Mouse (Mus musculus): ENCODE measurements around the gene Zdhhc13. TPM values are rescaled to one million over a fixed set of nuclear protein-coding genes. Genes with fewer than 3 reads are reported as not detected.

The Zdhhc13 gene
- polyA plus RNA-seq, 1 experiment: 12.5 TPM

DNA sequence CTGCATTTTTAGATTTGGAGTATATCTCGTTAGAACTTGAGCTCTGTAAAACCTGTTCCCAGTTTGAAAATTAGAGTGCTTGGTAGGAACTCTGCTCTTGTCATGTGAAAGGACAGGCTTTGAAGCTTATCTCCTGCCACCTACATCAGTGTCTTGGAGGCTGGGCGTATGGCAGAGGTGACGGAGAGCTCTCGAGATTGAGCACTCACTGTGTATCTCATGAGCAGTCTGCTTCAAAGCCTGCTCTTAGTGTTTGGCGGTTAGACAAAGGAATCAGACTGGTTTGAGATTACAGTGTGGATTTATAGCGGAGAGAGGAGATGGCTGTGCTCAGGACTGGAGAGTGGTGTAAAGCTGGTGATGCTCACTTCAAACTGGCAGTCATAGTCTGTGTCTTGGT, 36.4 kb downstream of the Zdhhc13 start:
- Histone ChIP-seq H3K4me3 (replicated peaks; ENCODE audit: control insufficient read depth, low read depth, low read length) (no peak overlapping the region), H3K4me1 (ENCODE audit: control insufficient read depth, insufficient read depth, low read length) (no peaks in the 10 kb centered on the region; the same call in 1 of the 2 replicates), H3K27ac (ENCODE audit: control insufficient read depth, insufficient read depth, low read depth, low read length, poor library complexity) (no peak overlapping the region)
- no peak for TF ChIP-seq CTCF (IDR thresholded peaks at IDR 0.05; ENCODE audit: control insufficient read depth, insufficient read depth, low read length)
- no peak for TF ChIP-seq POLR2A (IDR thresholded peaks at IDR 0.05; ENCODE audit: borderline replicate concordance, control insufficient read depth, low read depth, low read length)
- WGBS: 79% methylated on average over 6 of the region's 6 CpGs

- Histone ChIP-seq H3K4me1 (ENCODE audit: control insufficient read depth, insufficient read depth, low read length) (no peaks in the 10 kb centered on the region; the same call in 1 of the 2 replicates), H3K27ac (ENCODE audit: control insufficient read depth, insufficient read depth, low read depth, low read length, poor library complexity) (no peak overlapping the region), H3K4me3 (replicated peaks; ENCODE audit: control insufficient read depth, low read depth, low read length) (no peak overlapping the region)
- TF ChIP-seq CTCF (IDR thresholded peaks at IDR 0.05; ENCODE audit: control insufficient read depth, insufficient read depth, low read length): no peak
- no peak for TF ChIP-seq POLR2A (IDR thresholded peaks at IDR 0.05; ENCODE audit: borderline replicate concordance, control insufficient read depth, low read depth, low read length)
- WGBS: 71% methylated on average over 5 of the region's 5 CpGs
Observed at GRCm38 (mm10) chr7:48829177-48829910, 40.5 kb downstream of the Zdhhc13 start.

DNA sequence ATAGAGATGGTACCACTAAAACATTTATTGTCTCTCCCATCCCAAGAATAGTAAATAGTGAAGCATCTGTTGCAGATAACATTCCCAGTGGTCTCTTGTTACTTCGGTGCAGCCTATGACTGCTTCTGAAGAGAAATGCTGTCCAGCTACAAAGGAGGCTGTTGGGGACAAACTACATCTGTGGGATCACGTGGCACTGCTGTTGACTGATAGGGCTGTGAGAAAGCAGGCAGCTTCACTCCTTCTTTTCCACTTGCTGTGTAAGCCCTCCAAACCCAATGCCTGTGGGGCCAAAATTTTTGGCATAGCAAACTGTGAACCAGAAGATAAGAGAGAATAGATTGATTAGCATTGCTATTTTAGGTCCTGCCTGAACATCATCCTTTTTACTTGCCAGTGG, 41.6 kb downstream of the Zdhhc13 start:
- no peaks in the 10 kb centered on the region; the same call in 1 of the 2 replicates for H3K4me1 ChIP-seq (ENCODE audit: control insufficient read depth, insufficient read depth, low read length)
- no peak overlapping the region for H3K4me3 ChIP-seq (replicated peaks; ENCODE audit: control insufficient read depth, low read depth, low read length)
- TF ChIP-seq CTCF (IDR thresholded peaks at IDR 0.05; ENCODE audit: control insufficient read depth, insufficient read depth, low read length) (no peak), POLR2A (IDR thresholded peaks at IDR 0.05; ENCODE audit: borderline replicate concordance, control insufficient read depth, low read depth, low read length) (no peak)
- WGBS: 48% methylated on average over 2 of the region's 2 CpGs
- H3K27ac ChIP-seq (ENCODE audit: control insufficient read depth, insufficient read depth, low read depth, low read length, poor library complexity): no peak overlapping the region

DNA sequence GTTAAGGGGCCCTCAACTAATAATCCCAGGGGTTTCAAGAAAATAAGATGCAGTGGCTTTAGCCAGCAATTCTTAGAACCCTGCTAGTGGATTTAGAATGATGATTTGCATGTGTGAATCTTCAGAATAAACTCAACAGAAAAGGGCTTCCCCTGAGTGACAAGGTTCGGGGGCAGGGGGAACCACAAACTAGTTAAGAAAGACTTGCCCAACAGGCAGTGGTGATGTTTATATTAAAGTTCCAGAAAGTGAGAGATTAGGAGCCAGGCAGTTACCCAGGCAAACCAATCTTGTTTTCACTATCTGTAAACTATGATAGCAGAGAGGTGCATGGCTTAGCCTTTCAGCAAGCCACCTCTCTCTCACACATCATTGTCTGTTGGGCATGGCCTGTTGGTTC, 43.9 kb downstream of the Zdhhc13 start:
- Histone ChIP-seq H3K4me1 (ENCODE audit: control insufficient read depth, insufficient read depth, low read length) (no peaks in the 10 kb centered on the region; the same call in 1 of the 2 replicates), H3K4me3 (replicated peaks; ENCODE audit: control insufficient read depth, low read depth, low read length) (no peak overlapping the region), H3K27ac (ENCODE audit: control insufficient read depth, insufficient read depth, low read depth, low read length, poor library complexity) (no peak overlapping the region)
- TF ChIP-seq CTCF (IDR thresholded peaks at IDR 0.05; ENCODE audit: control insufficient read depth, insufficient read depth, low read length): no peak
- TF ChIP-seq POLR2A (IDR thresholded peaks at IDR 0.05; ENCODE audit: borderline replicate concordance, control insufficient read depth, low read depth, low read length): no peak
- 16% methylated on average over 1 of the region's 1 CpGs for WGBS

DNA sequence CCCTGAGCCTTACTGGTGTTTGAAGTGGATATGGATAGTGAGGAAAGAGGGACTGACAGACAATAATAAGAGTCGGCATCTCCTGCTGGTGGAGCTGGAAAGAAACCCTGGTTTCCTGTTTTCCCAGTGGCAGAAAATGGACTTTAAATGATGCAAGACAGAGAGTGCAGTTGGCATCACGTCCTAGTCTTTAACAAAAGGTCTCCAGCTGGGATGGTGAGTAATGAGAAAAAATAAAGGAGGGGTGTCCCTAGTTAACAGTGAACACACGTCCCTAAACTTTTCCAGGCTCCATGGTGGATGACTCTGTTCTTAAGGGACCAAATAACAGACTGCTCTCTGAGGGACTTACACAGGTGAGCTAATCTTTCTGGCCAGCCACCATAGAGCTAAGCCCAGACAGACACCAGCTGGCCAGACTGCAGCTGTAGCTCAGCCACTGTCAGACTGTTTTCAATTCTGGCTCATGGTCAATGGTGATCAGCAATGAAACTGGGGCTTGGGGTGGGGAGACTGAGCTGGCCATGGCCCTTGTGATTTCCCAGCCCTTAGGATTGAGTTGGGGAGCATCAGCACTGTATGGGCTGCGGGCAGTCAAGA, 45.7 kb downstream of the Zdhhc13 start:
- WGBS: 72% methylated on average over 4 of the region's 4 CpGs
- Histone ChIP-seq H3K4me1 (ENCODE audit: control insufficient read depth, insufficient read depth, low read length) (no peaks in the 10 kb centered on the region), H3K4me3 (replicated peaks; ENCODE audit: control insufficient read depth, low read depth, low read length) (no peak overlapping the region), H3K27ac (ENCODE audit: control insufficient read depth, insufficient read depth, low read depth, low read length, poor library complexity) (no peak overlapping the region)
- TF ChIP-seq POLR2A (IDR thresholded peaks at IDR 0.05; ENCODE audit: borderline replicate concordance, control insufficient read depth, low read depth, low read length) (no peak), CTCF (IDR thresholded peaks at IDR 0.05; ENCODE audit: control insufficient read depth, insufficient read depth, low read length) (no peak)

DNA sequence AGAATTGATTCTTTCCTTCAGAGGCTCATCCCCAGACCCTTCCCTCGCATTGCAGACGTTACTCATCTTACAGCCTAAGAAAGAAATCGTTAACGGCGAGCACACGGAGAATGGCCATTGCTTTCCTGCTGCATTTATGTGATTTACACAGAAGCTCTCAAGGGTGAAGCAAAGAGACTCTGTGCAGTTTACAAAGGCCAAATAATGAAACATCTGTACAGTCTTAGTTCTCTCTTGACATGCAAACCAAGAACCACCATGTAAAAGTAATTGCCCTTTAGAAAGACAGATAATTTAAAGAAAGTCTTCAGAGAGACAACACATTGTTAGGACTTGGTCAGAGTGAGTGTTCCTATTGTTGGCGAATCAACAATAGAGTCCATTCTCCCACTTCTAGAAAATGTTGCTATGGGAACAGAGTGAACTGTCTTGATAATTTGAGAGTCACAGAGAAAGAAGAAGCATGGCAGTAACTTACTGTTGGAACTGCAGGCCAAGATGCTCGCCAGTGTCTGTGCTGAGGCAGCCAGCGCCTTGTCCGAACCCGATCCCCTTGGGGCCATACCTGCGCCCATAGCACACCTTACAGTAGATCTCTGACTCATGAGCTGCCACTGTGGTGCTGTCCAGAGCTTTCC, 46.3 kb downstream of the Zdhhc13 start:
- 90% methylated on average over 12 of the region's 12 CpGs for WGBS
- no peak overlapping the region for H3K4me3 ChIP-seq (replicated peaks; ENCODE audit: control insufficient read depth, low read depth, low read length)
- H3K27ac ChIP-seq (ENCODE audit: control insufficient read depth, insufficient read depth, low read depth, low read length, poor library complexity): no peak overlapping the region
- no peaks in the 10 kb centered on the region for H3K4me1 ChIP-seq (ENCODE audit: control insufficient read depth, insufficient read depth, low read length)
- TF ChIP-seq CTCF (IDR thresholded peaks at IDR 0.05; ENCODE audit: control insufficient read depth, insufficient read depth, low read length) (no peak), POLR2A (IDR thresholded peaks at IDR 0.05; ENCODE audit: borderline replicate concordance, control insufficient read depth, low read depth, low read length) (no peak)

- H3K27ac ChIP-seq (ENCODE audit: control insufficient read depth, insufficient read depth, low read depth, low read length, poor library complexity): no peak overlapping the region
- H3K4me3 ChIP-seq (replicated peaks; ENCODE audit: control insufficient read depth, low read depth, low read length): no peak overlapping the region
- no peak for TF ChIP-seq CTCF (IDR thresholded peaks at IDR 0.05; ENCODE audit: control insufficient read depth, insufficient read depth, low read length)
- no peak for TF ChIP-seq POLR2A (IDR thresholded peaks at IDR 0.05; ENCODE audit: borderline replicate concordance, control insufficient read depth, low read depth, low read length)
- WGBS: 28% methylated on average over 6 of the region's 6 CpGs
- H3K4me1 ChIP-seq (ENCODE audit: control insufficient read depth, insufficient read depth, low read length): no peaks in the 10 kb centered on the region
Observed at GRCm38 (mm10) chr7:48836949-48837348, 48.1 kb downstream of the Zdhhc13 start.

DNA sequence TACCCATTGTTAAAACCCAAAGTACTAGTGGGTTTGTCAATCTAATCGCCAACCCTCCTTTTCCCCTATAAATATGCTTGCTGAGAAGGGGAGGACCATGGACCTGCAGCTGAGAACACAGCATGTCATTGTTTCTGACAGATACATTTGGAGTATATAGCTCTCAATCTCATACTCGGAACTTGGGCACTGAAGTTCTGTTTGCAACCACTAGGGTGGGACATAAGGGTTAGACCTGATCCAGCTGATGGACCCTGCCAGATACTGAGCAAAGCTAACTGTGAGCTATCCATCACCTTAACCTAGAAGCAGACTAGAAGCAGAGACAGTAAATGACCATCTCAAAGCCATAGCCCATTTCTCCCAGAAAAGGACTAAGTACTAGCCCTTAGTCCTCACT, 49.6 kb downstream of the Zdhhc13 start:
- Histone ChIP-seq H3K4me3 (replicated peaks; ENCODE audit: control insufficient read depth, low read depth, low read length) (no peak overlapping the region), H3K27ac (ENCODE audit: control insufficient read depth, insufficient read depth, low read depth, low read length, poor library complexity) (no peak overlapping the region), H3K4me1 (ENCODE audit: control insufficient read depth, insufficient read depth, low read length) (no peaks in the 10 kb centered on the region)
- WGBS: 51% methylated on average over 2 of the region's 2 CpGs
- TF ChIP-seq CTCF (IDR thresholded peaks at IDR 0.05; ENCODE audit: control insufficient read depth, insufficient read depth, low read length) (no peak), POLR2A (IDR thresholded peaks at IDR 0.05; ENCODE audit: borderline replicate concordance, control insufficient read depth, low read depth, low read length) (no peak)

Measured in bone marrow, adult 2 months (tissue).